Mouse (Mus musculus) bone marrow macrophage, adult 2 months (primary cell): ENCODE measurements around the gene Gm4756.

ENCODE experiments used
- CTCF ChIP-seq: IDR thresholded peaks from 2 replicates; pipeline ENCODE4 v1.5.1; 2012; ENCODE audit warnings: low read depth, mild to moderate bottlenecking, low read length, moderate library complexity
- POLR2A ChIP-seq: IDR thresholded peaks from 2 replicates; pipeline ENCODE4 v1.6.1; 2012; ENCODE audit warnings: mild to moderate bottlenecking, low read depth, low read length, borderline replicate concordance

DNA sequence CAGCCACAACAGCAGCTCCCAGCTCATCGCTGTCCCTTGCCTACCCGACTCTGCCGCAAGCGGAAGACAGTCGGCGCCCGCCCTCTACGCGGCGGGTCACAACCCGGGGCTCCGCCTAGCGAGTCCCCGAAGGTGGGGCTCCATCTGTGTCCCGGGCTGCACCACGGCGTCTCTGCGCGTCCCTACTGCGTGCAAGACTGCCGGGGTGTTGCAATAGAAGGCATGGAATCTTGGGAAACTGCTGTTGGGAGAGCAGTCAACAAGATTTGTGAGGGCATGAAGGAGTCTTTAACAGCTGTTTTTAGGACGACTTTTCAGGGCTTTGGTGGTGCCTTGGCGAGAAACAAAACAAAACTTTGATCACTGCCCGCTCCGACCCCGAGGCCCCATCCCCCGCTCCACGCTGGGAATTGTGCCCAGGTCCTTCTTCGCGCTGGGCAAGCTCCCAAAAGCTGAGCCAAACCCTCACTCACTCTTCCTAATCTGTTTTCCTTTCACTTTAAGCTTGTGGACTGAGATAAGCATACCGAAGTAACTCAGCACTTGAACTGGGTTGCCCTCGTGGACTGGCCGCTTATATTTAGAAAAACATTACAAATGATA lies 15.4 kb upstream of the Gm4756 start, which contains the start of gene Dhrs7:
- 0 out of 2 replicates have a peak, but pooled peaks have one; percentile 51 for TF ChIP-seq POLR2A
- no peak for TF ChIP-seq CTCF
